Mouse (Mus musculus) heart, postnatal 4 days (tissue): Measurements from ENCODE around the gene Cnst. TPM values are rescaled to one million over a fixed set of nuclear protein-coding genes. Genes with fewer than 3 reads are reported as not detected.

ENCODE experiments used
- DNase-seq: peaks from one replicate; pipeline ENCODE4 v3.0.0; 2021
- total RNA-seq, 2 experiments: library from RNA; stranded (reverse); gene quantifications; 2 replicates each; pipeline ENCODE4 v1.2.3; 2021

Gene Cnst
- total RNA-seq: 10 to 100 TPM; 31.6 to 31.8 TPM

DNA sequence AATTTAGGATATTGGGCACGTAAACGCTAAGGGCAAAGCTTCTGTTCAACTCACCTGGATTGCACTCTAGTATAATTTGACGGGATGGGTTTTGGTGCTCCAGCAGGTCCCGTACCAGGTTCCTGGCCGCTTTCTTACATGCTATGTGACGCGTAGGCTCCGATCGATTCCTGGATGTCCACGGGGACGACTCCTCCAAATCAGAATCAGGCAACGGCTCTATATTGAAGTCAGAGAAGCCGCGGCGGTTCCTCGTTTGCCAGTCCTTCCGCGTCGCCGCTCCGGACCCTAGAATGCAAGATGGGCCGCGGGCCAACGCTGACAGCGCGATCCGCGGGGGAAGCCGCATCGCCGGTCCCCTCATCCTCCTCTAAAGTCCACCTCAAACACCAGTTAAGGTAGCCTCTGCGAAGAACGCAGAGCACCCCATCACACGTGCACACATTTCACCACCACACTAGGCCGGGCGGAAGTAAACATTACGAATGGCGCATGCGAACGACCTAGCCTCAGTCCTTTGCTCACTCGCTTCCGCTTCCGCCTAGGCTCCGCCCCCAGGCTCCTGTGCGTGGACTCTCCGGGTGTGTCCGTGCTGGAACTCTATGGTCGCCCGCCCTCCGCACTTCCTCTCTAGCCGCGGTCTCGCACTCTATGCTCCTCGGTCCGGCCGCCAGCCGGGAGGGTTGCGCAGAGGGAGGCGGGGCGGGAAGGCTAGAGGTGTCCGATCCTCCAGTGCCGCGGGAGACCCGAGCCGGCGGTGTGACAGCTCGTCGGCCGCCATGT is at the start of gene Cnst, which contains the start of gene Tfb2m:
Cnst (plus strand) TSS at position 603 of the 783 bp plus-strand sequence.
Tfb2m (minus strand) TSS at position 500 of the 783 bp plus-strand sequence.
- DNase-seq: peak; percentile 98

GRCm38 (mm10) chr1:179499257-179499656 is 46.9 kb upstream of the Cnst start:
- no peak for DNase-seq

GRCm38 (mm10) chr1:179502565-179502964 is 43.6 kb upstream of the Cnst start:
- no peak for DNase-seq

GRCm38 (mm10) chr1:179506530-179507315 is 39.4 kb upstream of the Cnst start:
- DNase-seq: peak; percentile 38

DNA sequence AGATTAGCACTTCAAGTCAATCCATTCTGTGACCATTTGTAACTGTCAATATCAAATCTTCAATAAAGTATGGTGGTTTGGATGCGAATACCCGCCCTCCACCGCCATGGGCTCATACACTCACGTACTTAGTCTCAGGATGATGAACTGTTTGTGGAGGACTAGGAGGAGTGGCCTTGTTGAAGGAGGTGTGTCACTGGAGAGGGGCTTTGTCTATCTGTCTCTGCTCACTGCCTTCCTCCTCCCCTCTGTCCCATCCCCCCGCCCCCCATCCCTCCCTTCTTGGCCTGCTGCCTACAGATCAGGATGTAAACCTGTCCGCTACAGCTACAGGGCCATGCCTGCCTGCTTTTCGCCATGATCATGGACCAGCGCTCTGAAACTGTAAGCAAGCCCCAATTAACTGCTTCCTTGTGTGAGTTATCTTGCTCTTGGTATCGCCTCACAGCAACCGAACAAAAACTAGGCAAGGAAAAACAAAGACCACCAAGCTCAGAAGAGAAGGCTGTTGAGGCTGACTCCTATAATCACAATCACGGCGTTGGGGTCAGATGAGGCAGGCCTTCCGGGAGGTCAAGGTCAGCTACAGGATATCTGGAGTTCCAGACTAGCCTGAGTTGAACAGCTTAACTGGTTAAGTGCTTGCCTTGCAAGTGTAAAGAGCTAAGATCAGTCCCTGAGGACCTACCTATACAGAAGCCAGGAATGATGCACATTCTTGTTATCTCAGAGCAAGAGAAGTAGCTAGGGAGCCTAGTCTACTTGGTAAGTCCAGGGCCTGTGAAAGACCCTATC is 35.4 kb upstream of the Cnst start:
- no peak for DNase-seq

GRCm38 (mm10) chr1:179511895-179512294 is 34.3 kb upstream of the Cnst start:
- DNase-seq: no peak

GRCm38 (mm10) chr1:179516941-179517712 is 29.0 kb upstream of the Cnst start:
- no peak for DNase-seq

DNA sequence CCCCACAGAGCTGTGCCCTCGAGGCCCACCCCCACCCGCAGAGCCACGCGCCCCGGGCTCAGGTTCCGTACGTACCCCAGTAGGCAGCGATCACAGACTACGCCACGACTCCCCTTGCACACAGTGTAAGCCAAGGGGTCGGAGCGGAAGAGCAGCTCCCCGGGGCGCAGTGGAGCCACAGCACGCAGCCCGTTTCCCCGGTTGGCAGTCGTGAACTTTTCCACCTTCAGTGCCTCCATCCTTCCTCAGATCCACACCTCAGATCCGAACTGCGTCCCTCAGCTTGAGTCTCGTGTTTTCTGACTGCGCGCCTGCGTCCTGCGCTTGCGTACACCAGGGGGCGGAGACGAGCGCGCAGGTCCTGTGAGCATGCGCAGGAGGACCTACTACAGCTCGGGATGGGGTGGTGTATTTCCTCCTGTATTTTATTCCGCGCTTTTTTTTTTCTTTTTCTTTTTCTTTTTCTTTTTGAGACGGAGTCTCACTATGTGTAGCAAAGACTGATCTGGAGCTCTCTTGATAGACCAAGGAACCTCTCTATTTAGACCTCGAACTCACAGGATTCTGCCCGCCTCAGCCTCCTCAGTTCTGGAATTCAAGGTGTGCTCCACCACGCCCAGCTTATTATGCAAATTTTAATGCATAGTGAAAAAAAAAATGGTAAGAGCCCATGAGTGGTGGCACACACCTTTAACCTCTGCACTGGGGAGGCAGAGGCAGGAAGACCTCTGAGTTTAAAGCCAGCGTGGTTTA is 28.3 kb upstream of the Cnst start, which contains the start of gene Smyd3:
Smyd3 (minus strand) TSS at position 329 of the 753 bp plus-strand sequence.
- DNase-seq: peak; percentile 86

DNA sequence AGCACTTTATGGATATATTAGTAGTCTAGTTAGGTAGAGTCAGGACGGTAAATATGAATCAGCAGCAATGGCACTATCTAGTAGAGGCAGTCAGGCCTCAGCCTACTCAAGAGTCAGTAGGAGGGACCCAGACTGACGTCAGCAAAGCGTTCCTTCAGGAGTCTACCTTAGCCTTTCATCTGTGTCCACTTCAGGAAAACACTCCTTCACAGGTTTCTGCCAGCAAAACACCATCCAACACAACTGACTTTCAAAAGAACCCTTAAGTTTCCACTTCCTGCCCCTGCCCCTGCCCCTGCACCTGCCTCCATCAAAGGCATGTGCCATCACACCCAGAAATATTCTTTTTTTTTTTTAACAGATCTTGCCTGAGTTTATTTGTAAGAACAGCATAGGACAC is 26.3 kb upstream of the Cnst start:
- DNase-seq: no peak

GRCm38 (mm10) chr1:179539054-179539453 is 7.1 kb upstream of the Cnst start:
- no peak for DNase-seq

DNA sequence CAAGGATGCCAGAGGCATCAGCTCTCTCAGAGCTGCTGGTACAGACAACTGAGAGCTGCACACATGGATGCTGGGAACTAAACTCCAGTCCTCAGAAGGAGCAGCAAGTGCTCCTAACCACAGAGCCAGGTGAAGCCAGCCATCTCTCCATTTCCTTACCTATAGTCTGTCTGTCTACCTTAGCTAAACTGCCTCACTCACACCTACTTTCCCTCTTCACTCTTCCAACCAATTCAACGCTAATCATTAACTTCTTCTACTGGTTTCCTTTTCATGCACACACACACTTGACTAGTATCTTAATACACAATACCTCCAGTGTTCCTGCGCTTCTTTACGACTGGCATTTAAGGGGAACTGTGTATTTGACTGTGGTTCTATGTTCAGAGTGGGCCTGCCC is 6.3 kb upstream of the Cnst start:
- DNase-seq: no peak

DNA sequence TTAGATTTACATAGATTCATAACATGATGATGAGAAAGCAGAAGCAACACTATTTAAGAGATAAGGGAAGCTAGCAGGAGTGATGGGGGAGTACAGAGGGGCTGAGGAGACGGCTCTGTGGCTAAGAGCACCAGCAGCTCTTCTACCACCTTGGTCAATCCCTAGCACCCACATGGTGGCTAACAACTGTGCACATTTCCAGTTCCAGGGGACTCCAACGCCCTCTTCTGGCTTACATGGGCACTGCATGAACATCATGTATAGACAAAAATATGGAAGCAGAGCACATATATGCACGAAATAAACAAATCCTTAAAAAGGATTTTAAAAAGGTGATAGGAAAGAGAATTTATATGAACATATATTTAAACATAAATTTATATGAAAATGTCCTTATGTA is 4.7 kb upstream of the Cnst start:
- no peak for DNase-seq

DNA sequence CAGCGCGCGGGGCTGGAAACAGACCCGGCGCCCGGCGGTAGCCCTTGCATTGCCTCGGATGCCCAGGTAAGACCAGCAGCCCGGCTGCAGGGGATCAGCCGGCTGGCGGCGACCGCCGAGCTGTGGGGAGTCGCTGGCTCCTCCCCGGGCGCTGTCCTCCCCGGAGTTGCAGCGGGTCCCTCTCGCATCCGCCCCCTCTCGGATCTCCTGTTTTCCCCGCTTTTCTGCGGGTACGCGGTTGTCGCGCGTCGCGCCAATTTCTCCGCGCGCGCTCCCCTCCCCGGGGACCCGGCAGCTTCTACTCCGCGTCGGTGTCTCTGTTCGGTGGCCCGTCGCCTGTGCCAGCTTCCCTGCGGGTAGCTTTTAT is 364 bp downstream of the Cnst start:
- DNase-seq: no peak

GRCm38 (mm10) chr1:179547176-179547575 is 1.0 kb downstream of the Cnst start:
- DNase-seq: no peak

DNA sequence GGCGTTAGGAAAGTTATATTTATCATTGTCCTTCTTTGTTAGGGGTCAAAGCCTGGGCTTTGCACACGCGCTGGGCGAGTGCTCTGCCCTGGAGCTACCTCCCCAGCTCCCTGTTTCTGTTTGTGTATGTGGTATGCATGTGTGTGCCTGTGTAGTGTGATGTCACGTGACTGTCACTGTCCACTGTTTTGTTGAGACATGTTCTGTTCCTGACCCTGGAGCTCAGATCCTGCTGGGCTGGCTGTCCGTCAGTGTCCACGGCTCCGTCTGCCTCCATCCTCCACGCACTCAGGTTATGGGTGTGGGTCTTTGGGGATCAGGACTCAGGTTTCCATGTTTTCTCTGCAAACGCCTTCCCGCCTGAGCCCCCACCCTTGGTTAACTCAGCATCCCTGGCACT is 2.0 kb downstream of the Cnst start:
- no peak for DNase-seq

GRCm38 (mm10) chr1:179548996-179549752 is 3.0 kb downstream of the Cnst start:
- DNase-seq: no peak

DNA sequence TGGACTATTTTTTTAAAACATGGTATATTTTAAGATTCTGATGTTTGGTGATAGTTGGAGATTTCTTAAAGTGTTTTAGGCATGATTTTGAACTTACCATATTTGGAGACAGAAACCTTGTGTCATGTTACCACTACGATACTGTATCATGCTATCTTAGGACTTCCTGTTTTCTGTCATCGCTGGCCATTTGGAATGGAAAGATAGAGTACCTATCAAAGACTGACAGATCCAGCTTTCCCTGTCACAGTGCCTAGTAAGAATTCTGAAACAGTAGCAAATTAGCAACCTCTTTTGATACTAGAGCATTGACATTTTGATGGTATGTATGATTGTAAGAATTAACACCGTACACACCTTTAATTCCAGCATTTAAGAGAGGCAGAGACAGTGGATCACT is 5.2 kb downstream of the Cnst start:
- no peak for DNase-seq

- DNase-seq: no peak
Measured at GRCm38 (mm10) chr1:179551921-179552320, 5.8 kb downstream of the Cnst start.

DNA sequence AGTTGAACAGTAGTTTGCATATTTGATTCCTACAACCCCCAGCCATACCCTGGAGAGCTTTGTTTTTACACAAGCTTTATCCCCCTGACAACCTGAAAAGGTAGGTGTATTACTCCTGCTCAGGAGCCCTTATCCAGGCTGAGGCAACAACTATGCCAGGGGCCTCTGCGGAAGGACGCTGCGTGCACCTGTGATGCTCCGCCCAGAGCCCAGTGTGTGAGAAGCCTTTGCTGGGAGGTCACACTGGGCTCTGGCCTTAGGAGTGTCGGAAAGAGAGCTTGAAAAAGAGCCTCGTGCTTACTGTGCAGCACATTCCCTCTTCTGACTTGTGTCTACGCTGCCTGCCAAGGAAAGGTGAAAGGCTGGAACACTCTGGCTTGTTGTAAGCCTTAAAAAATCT is 6.6 kb downstream of the Cnst start:
- DNase-seq: no peak

GRCm38 (mm10) chr1:179553197-179553948 is 7.2 kb downstream of the Cnst start:
- no peak for DNase-seq
